Mouse (Mus musculus): ENCODE data around the gene Fbxl19.
"Not testable (repeated sequence)": the region's sequence is repeated elsewhere in the genome, so short reads cannot be mapped to it uniquely, and the experiment has no call there.

The Fbxl19 gene

DNA sequence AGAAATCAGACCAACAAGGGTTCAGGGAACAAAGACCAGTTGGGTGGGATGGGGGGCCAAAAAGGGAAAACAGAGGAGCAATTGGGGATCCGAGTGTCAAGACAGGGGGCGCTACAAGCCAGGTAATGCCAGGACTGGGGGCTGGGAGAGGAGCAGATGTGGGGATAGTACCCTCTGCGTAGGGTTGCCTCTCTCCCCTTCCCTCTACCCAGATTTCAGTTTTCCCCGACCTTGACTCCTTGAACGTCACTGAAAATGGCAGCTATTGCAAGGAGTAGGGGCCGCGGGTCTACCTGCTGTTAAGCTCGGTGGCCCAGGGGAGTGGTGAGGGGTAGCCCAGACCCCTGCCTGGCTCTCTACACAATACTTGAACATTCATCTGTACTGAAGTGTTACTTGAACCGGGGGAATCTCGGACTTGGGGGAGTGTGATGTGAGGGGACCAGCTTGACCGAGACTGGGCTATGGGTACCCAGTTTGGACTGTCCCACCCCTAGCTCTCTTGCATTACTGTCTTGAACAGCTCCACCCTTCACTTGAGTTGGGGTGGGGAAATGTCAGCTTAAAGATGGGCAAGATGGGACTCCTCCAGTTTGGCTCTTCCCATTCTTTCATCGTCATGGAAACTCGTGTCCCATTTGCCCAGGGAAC, 24.1 kb downstream of the Fbxl19 start:
- DNase-seq (ENCODE audit: low spot score): no peak

DNA sequence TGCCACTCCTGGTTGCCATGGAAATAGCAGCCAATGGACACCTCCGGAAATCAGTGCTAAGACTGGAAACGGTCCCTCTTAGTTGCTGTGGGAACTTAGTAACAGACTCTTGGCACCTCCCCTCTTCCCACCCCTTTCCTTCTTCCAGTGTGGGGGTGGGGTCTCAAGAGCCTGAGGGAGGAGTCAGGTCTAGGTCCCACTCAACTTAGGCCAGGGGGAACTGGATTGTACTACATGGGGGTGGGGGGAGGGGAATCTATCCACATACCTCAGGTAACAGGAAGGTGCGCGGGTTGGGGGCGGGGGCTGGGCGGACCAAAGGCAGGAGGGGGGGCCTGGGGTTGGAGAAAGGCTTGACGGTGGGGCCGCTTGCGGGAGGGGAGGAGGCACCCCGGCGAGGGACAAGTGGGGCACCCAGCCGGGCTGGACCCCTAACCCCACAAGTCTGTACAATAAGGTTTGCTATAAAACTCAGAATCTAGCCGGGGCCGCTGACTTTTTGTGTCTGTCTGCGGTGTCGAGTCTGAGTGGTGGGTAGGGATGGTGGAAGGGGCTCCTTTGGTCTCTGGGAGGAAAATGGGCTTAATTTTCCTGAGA, 24.8 kb downstream of the Fbxl19 start:
- DNase-seq (ENCODE audit: low spot score): peak; percentile 96

DNA sequence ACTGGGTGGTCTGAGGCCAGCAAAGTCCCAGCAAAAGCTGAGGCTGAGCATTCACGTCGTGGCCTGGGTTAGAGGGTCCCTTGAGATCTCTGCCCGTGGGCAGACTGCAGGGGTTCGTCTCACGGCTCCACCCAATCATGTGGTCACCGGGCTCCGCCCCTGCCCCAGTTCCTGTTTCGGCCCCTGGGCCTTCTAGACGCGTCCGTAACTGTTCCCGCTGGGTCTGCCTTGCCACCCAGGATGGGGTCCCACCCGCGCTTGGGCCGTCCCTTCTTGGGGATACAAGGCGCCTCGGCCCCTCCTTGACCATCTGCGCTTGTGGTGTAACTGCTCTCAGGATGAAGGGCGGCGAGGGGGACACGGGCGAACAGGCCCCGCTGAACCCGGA, 25.3 kb downstream of the Fbxl19 start, which contains the start of gene Orai3:
TSS of gene Orai3 (plus strand) at position 165 of the 388 bp plus-strand sequence.
- peak; percentile 80 for DNase-seq (ENCODE audit: low spot score)

DNA sequence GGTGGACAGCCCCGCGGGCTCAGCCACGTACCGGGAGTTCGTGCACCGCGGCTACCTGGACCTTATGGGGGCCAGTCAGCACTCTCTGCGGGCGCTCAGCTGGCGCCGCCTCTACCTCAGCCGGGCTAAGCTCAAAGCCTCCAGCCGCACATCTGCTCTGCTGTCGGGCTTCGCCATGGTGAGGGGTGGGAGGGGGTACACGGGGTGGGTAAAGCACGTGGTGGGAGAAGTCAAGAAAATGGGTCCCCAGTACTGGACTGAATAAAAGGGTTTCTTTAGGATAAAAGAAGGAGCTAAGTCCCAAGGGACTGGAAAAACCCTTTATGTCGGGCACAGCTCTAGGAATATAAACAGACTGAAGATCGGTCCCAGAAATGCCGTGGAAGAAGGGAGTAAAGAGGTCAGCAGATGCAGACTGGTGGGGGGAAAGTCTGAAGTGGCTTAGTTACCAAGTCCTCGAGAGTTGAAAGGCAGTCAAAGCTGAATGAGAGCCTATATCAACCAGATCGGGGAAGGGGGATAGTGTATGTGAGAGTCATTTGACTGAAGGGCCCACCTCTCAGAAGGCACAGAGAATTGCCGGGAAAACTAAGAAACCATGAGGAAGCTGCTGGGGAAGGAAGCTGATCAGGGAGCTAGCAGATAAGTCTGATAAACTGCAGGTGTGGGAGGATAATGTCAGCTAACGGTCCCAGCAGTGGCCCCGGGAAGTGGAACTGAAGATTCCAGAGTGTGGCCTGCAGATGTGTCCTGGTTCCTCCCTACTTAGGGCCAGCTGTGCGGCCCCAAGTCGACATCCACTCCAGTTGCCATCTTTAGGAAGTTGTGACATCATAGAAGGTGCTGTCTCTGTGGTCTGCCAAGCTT, 25.9 kb downstream of the Fbxl19 start:
- DNase-seq (ENCODE audit: low spot score): no peak

DNA sequence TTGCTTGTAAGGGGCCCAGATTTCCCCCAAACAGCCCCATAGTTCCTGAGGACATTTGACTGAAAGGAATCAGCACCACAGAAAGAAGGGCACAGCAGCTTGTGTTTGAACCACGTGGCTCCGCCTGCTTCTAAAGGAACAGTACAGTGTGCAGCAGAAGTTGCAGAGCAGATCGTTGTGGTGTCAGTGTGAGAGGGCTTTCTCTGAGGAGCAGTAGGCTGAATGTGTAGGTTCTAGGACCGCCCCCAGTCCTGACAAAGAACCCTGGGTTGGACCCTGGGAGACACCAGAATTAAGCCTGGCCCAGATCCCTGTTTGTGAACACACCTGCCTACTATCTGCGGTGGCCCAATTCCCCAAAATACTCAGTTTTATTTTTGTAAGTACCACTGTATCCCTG, 26.9 kb downstream of the Fbxl19 start:
- no peak for DNase-seq (ENCODE audit: low spot score)

DNA sequence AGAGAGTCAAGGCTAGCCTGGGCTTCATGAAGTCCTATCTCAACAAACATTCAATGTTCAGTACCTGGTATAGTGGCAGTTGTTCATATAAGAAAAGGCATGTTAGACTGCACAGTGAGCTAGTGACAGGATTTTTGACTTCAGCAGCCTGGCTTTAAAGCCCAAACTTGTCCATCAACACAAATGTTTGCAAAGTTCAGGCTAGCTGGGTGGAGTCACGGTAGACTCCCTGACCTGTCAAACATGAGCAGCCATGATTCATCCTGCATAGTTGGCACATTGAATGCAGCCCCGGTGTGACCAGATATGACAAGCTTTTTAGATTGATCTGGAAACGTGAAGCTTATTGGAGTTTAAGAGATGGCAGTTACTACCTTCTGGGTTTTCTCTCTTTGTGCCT, 27.7 kb downstream of the Fbxl19 start:
- no peak for DNase-seq (ENCODE audit: low spot score)

DNA sequence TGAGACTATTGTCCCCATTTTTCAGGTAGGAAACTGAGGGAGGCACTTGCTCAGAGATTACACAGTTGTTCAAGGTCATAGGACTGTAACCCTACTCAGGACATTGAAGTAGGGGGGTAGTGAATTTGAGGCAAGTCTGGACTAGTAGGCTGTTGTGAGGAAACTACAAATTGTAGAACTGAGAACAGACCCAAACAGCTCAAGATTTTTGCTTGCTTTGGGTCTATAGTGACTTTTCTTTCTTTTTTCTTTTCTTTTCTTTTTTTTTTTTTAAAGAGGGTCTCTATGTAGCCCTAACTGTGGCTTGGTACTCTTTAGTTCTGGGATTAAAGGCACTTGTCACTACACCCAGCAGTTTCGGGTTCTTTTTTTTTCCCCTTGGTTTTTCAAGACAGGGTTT, 28.2 kb downstream of the Fbxl19 start:
- no peak for DNase-seq (ENCODE audit: low spot score)

DNA sequence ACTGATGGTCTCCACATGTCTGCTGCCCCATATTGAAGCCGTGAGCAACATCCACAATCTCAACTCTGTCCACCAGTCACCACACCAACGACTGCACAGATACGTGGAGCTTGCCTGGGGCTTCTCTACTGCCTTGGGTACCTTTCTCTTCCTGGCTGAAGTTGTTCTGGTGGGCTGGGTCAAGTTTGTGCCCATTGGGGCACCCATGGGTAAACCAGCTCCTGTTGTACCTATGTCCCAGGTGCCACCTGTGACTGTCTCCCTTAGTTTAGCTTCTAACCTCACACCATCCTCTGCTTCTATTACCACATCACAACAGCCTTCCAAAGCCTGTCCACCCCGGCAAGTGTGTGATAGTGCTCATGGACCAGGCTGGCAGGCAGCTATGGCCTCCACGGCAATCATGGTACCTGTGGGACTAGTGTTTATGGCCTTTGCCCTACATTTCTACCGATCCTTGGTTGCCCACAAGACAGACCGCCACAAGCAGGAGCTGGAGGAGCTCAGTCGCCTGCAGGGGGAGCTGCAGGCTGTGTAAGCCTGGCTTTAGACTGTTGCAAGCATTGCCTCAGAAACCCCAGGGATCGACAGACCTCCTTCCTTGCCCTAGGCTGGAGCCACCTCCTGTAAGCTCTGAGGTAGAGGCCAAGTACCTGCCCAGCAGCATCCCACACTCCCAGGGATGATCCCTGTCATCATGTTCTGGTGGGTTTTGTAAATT, 29.5 kb downstream of the Fbxl19 start:
- DNase-seq (ENCODE audit: low spot score): peak; percentile 55

DNA sequence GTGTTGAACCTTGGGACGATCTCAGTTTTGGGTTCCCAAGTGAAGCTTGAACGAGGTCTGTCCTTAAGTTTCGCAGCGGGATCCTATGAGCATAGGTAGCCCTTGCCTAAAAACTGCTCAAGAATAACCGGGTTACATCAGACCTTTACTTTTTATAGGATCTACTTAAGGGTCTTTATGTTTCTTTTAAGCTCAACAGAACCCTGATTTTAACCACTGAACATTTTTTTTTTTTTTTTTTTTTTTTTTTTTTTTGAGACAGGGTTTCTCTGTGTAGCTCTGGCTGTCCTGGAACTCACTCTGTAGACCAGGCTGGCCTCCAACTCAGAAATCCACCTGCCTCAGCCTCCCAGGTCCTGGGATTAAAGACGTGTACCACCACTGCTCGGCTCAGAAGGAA, 31.5 kb downstream of the Fbxl19 start:
- DNase-seq (ENCODE audit: low spot score): not testable (repeated sequence)

DNA sequence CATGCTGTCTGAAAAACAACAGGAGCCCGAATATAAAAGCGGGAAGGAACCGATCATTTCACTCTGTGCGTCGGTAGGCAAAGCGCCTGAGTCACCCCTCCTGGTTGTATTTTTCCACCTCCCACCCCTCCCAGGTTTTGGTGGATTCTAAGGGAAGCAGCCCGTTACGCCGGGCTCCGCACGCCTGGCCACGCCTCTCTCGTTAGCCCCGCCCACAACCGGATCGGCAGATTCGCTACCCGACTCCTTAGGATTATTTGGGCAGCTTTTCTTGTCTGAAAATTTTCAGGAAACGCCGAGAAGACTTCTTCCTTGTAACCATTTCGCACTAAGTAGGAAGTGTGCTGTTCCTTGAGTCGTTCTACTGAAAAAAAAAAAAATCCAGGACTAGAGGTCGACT, 32.1 kb downstream of the Fbxl19 start, which contains the start of gene Setd1a:
TSS of gene Setd1a (plus strand) at position 245 of the 400 bp plus-strand sequence.
- DNase-seq (ENCODE audit: low spot score): peak; percentile 86

DNA sequence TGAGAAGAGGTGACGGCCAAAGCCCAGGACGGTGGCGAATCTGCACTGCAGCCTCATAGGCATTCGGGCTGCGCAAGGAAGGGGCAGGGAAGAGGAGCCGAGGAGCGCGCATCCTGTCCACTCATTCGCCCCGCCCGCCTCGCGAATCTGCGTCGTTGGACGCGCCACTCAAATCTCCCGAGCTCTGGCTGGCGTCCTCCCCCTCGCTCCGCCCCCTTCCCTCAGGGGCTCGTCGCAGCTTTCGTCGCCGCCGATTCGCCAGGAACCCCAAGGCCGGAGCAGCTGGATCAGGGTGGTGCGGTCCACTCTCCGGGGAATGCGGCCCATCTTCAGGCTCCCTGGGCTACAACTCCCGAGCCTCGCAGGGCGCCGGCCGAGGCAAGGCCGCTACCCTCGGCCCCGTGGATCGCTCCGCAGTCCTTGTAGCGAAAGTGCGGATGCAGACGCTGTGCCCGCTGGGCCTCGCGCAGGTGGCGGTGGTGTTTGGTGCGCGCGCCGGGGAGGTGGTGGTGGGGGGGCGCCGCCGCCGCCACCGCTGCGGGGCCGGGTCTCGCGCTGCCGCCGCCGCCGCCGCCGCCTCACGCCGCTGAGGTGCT, 32.6 kb downstream of the Fbxl19 start:
- peak; percentile 94 for DNase-seq (ENCODE audit: low spot score)

DNA sequence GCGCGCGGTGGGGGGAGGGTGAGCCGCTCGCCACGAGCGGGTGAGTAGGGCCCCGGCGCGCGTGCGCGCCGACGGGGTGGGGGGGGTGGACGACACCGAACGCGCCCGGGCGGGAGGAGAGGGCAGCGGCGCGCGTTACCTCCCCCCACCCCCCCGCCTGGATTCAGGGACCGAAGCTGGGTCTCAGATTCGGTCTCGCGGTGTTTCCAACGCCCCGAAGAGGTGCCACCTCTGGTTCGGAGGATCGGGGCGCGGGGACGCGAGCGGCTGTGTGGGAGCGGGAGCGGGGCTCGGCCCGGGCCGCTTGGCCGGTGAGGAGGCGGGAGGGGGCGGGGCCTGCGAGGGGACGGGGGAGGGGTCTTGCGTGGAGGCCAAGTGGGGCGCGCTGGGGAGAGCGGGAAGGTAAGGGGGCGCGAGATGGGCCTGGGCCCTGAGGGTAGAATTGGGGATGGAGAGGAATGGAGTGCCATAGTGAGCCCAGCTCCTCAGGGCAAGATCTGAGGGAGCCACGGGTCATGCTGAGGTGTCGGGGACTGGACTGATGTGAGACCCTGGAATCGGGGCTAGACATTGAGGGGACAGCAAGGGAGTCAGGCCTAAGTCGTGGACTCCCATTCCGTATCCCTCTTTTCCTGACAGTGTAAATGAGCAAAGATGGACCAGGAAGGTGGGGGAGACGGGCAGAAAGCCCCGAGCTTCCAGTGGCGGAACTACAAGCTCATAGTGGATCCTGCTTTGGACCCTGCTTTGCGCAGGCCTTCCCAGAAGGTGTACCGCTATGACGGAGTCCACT, 33.3 kb downstream of the Fbxl19 start:
- DNase-seq (ENCODE audit: low spot score): peak; percentile 55

DNA sequence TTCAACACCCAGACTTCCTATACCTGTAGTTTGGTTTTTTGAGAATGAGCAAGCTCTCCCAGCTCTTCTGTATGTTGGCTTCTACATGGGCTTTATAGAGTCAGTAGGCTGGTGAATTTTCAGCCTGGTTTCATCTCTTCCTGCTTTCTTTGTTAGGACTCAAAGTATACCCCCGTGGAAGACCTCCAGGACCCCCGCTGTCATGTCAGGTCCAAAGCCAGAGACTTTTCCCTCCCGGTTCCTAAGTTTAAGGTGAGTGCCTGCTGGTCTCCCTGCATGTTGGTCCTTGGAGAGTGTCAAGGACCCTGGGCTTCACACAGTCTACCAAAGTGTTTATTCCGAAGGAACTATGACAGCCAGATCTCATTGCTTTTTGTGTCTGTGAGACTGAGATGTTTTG, 34.0 kb downstream of the Fbxl19 start:
- no peak for DNase-seq (ENCODE audit: low spot score)

DNA sequence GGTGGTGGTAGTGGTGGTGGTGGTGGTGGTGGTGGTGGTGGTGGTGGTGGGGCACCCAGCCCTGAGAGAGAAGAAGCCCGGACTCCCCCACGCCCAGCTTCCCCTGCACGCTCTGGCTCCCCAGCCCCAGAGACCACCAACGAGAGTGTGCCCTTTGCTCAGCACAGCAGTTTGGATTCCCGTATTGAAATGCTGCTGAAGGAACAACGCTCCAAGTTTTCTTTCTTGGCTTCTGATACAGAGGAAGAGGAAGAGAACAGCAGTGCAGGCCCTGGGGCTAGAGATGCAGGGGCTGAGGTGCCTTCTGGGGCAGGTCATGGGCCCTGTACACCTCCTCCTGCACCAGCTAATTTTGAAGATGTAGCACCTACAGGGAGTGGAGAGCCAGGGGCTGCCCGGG, 41.0 kb downstream of the Fbxl19 start, which contains the start of gene Gm49388:
TSS of gene Gm49388 (plus strand) at position 301 of the 400 bp plus-strand sequence.
- DNase-seq (ENCODE audit: low spot score): no peak

DNA sequence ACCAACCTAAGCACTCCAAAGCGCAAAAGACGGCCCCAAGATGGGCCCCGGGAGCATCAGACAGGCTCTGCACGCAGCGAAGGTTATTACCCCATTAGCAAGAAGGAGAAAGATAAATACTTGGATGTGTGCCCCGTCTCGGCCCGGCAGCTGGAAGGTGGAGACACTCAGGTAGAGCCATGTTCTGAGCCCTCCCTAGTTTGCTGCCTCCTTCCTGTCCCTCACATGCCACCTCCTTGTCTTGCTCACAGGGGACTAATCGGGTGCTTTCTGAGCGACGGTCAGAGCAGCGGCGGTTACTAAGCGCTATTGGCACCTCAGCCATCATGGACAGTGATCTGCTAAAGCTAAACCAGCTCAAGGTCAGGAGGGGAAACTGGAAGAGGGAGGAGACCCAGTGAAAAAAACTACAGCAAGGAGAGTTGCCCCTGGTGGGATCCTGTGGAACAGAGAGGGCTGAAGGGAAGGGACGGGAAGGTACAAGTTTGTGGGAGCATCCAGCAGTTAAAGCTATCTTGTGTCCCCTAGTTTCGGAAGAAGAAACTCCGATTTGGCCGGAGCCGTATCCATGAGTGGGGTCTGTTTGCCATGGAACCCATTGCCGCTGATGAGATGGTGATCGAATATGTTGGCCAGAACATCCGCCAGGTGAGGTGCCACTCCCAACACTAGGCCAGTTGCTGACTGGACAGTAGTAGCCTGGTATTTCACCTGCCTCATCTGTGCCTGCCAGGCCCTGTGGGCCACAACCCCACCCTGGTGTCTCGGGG, 52.9 kb downstream of the Fbxl19 start:
- DNase-seq (ENCODE audit: low spot score): no peak

DNA sequence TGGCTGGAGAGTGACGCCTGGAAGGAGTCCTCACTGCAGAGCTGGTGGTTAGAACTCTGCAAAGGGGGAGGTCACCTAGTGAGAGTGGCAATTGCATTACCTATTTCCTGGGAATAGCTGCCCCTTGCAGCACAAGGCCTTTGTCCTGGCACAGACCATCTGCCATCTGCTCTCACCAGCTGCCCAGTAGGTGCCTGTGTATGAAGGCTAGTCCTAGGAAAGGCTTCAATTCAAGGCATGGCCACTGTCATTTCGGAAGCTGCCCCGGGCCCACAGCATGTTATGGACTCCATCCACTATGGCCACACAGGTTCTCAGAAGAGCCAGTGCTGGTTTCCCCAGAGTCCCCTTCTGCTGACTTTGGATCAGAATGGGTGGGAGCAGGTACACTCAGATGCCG, 54.2 kb downstream of the Fbxl19 start:
- no peak for DNase-seq (ENCODE audit: low spot score)

DNA sequence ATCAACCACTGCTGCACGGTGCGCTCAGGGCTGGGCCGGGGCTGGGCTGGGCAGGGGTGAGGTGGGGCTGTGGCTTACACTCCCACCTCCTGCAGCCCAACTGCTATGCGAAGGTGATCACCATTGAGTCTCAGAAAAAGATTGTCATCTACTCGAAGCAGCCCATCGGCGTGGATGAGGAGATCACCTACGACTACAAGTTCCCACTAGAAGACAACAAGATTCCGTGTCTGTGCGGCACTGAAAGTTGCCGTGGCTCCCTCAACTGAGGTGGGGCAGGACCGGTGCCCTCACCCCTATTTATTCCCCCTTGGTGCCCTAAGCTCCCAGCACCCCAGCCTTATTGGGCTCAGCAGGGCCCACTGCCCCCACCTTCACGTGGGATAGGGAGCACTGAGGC, 54.9 kb downstream of the Fbxl19 start:
- DNase-seq (ENCODE audit: low spot score): no peak

DNA sequence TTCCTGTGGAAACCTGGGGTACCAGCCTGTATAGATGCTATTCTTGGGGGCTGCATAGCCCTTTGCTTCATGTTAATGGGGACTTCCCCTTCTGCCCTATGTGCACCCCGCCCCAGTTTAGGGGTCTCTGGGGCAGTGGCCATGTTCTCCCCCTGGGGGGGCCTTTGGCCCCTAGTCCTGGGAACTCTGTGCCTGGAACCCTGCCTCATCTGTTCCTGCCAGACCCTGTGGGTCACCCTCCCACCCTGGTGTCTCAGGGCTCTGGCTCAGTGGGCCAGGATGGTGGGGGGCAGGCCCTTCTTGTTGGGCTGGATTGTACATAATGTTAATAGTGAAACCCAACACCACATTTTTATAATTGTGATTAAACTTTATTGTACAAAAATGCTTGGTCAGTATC, 55.4 kb downstream of the Fbxl19 start:
- DNase-seq (ENCODE audit: low spot score): no peak

DNA sequence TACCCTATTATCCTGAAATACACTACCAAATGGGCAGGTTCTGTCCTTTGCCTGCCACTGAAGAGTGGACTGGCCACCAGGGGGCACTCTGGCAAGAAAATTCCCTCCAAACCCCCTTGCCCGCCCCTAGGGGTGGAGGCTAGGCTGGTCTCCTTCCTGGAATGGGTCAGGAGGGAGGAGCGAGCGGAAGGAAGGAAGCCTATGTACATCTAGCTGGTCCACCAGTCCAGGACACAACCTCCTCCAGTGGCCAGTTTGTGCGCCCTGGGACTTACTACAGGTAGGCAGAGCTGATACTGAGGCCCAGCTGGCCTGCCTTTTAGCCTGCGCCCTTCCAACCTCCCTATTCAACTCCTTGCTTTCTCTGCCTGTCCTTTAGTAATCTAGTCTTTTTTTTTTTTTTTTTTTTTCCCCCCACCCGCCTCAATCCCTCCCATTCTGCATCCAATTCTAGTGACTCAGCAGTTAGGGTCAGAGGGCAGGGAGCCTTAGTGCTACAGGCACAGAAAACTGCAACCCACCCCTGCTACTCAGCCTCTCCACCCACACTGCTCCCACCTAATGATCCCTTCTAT, 56.2 kb downstream of the Fbxl19 start, which contains the start of gene Hsd3b7:
TSS of gene Hsd3b7 (plus strand) at position 170 of the 575 bp plus-strand sequence.
- DNase-seq (ENCODE audit: low spot score): peak; percentile 91
